Mouse (Mus musculus) forebrain, embryonic 16.5 days (tissue): ENCODE measurements around the gene Plscr3. TPM values are rescaled to one million over a fixed set of nuclear protein-coding genes. Genes with fewer than 3 reads are reported as not detected.

ENCODE experiments used
- ATAC-seq: fragments of 200-750 bp; cut with Nextera tagmentation; 2 replicates; pipeline ENCODE4 v1.8.0; 2017; ENCODE audit warnings: mild to moderate bottlenecking, moderate library complexity
- H3K27ac ChIP-seq: fragments of 300-500 bp; sonication (generic); 2 replicates; pipeline ENCODE4 v1.5.1; 2014; ENCODE audit warnings: low read length, control low read depth
- H3K27me3 ChIP-seq: fragments of 300-500 bp; sonication (generic); replicated peaks from 2 replicates; pipeline ENCODE4 v1.6.1; 2014; ENCODE audit warnings: low read length; ENCODE audit not compliant: control insufficient read depth, insufficient read depth
- H3K36me3 ChIP-seq: fragments of 300-500 bp; sonication (generic); 2 replicates; pipeline ENCODE4 v1.6.1; 2014; ENCODE audit not compliant: control insufficient read depth, insufficient read depth
- H3K4me1 ChIP-seq: fragments of 300-500 bp; sonication (generic); replicated peaks from 2 replicates; pipeline ENCODE4 v1.6.1; 2014; ENCODE audit warnings: low read length; ENCODE audit not compliant: control insufficient read depth, insufficient read depth
- H3K4me2 ChIP-seq: fragments of 300-500 bp; sonication (generic); 2 replicates; pipeline ENCODE4 v1.6.1; 2014; ENCODE audit warnings: mild to moderate bottlenecking, low read length, control low read depth
- H3K4me3 ChIP-seq: fragments of 300-500 bp; sonication (generic); replicated peaks from 2 replicates; pipeline ENCODE4 v1.5.1; 2014; ENCODE audit warnings: mild to moderate bottlenecking, low read length, control low read depth
- H3K9ac ChIP-seq: fragments of 300-500 bp; sonication (generic); replicated peaks from 2 replicates; pipeline ENCODE4 v1.6.1; 2014; ENCODE audit warnings: low read depth, low read length, control low read depth
- H3K9me3 ChIP-seq: fragments of 300-500 bp; sonication (generic); 2 replicates; pipeline ENCODE4 v1.6.1; 2016; ENCODE audit warnings: low read length; ENCODE audit not compliant: control insufficient read depth
- WGBS: fragments of 180-500 bp; shearing (Covaris S2); extraction: QIAGEN DNeasy Blood & Tissue Kit; methylation state at CpG from one replicate; pipeline ENCODE4 v1.1.7; 2014; 5-methylcytosine and 5-hydroxymethylcytosine counted together
- polyA plus RNA-seq: library from polyadenylated mRNA; unstranded; fragments of >200 nt; fragmentation: Nextera tagmentation; extraction: Ambion mirVana; gene quantifications from 2 replicates; pipeline ENCODE4 v1.2.1, GENCODE M21; 2015

Plscr3 gene
- polyA plus RNA-seq, 1 experiment from 2014 or later = 57.7 TPM

DNA sequence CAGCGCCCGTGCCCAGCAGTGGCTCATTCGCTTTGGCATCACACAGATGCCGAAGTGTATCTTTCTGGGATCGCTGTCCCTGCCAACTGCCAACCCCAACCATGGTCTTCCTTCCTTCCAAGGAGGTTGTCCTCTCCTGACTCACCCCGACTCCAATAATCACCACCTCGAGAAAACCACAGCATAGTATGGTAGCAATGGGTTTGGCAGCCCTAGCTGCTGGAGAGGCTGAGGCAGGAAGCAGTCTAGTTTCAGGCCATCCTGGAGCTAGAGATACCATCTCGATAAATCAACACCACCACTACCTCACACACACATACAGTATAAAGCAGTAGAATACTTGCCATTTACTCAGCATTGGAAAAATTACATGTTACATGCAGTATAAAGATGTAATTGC is 27.3 kb upstream of the Plscr3 start:
- H3K4me3 ChIP-seq = no peak overlapping the region
- H3K9me3 ChIP-seq = no peaks in the 10 kb centered on the region
- H3K4me2 ChIP-seq = no peak overlapping the region
- no peak overlapping the region for H3K9ac ChIP-seq
- H3K27me3 ChIP-seq = no peaks in the 10 kb centered on the region
- 92% methylated on average over 8 of the region's 8 CpGs for WGBS
- ATAC-seq = no peak
- no peak overlapping the region for H3K27ac ChIP-seq
- H3K36me3 ChIP-seq = peaks cover under 1% of the 10 kb centered on the region; the same call in 1 of the 2 replicates
- H3K4me1 ChIP-seq = no peaks in the 10 kb centered on the region

DNA sequence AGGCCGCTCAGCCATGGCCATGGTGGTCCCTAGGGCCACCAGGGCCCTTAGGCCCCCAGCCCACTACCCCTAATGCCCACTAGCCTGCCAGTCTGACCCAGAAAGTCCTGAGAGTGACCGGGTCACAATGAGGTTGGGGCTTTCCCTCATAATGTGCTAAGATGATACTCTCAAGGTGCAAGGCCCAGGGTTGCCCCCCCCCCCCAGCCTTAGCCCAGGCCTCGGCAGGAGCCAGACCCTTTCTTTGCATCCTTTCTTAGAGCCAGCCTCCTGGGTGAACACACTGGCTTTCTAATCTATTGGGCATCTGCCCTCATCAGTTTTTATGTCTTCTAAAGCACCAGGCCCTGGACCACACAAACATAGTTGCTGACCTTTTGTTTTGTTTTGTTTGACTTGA is 24.1 kb upstream of the Plscr3 start, which contains the start of gene Spem1:
Spem1 (minus strand) TSS at position 101 of the 400 bp plus-strand sequence.
- no peak for ATAC-seq
- 86% methylated on average over 3 of the region's 3 CpGs for WGBS
- H3K27me3 ChIP-seq = no peaks in the 10 kb centered on the region
- H3K4me2 ChIP-seq = no peak within 1 kb of the TSS
- H3K4me3 ChIP-seq = no peak within 1 kb of the TSS
- H3K9ac ChIP-seq = no peak within 1 kb of the TSS
- H3K9me3 ChIP-seq = no peaks in the 10 kb centered on the region
- no peaks in the 10 kb centered on the region for H3K4me1 ChIP-seq
- H3K36me3 ChIP-seq = peaks cover 19% of the 10 kb centered on the region
- no peak within 1 kb of the TSS for H3K27ac ChIP-seq

DNA sequence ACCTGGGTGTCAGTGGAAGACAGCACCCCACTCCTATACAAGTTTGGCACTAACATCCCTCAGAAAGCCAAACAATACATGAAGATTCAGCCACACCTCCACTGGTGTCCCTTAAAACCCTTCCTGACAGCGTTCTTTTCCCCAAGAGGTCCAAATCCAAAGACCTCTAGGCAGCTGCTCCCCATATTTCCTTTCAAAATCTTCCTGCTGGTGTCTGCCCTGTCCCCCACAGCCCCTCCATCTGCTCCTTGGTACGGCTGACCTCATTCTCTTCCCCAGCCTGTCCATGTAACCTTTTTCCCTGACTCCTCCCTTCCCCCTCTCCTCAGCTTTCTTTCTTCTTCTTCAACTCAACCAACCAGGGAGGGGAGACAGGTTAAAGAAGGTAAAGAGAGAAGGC is 22.7 kb upstream of the Plscr3 start:
- H3K4me2 ChIP-seq = no peak overlapping the region
- no peaks in the 10 kb centered on the region for H3K4me1 ChIP-seq
- H3K27me3 ChIP-seq = no peaks in the 10 kb centered on the region
- H3K4me3 ChIP-seq = no peak overlapping the region
- no peak overlapping the region for H3K9ac ChIP-seq
- no peaks in the 10 kb centered on the region for H3K9me3 ChIP-seq
- no peak for ATAC-seq
- no peak overlapping the region for H3K27ac ChIP-seq
- peaks cover 32% of the 10 kb centered on the region for H3K36me3 ChIP-seq
- 80% methylated on average over 2 of the region's 2 CpGs for WGBS

- no peak overlapping the region for H3K9ac ChIP-seq
- 51% methylated on average over 5 of the region's 5 CpGs for WGBS
- H3K4me2 ChIP-seq = no peak overlapping the region
- H3K9me3 ChIP-seq = no peaks in the 10 kb centered on the region
- H3K4me1 ChIP-seq = peaks cover 8% of the 10 kb centered on the region
- no peak overlapping the region for H3K27ac ChIP-seq
- no peak overlapping the region for H3K4me3 ChIP-seq
- peaks cover 39% of the 10 kb centered on the region for H3K36me3 ChIP-seq
- H3K27me3 ChIP-seq = no peaks in the 10 kb centered on the region
- no peak for ATAC-seq
Observed at GRCm38 (mm10) chr11:69828832-69829231, 17.3 kb upstream of the Plscr3 start.

DNA sequence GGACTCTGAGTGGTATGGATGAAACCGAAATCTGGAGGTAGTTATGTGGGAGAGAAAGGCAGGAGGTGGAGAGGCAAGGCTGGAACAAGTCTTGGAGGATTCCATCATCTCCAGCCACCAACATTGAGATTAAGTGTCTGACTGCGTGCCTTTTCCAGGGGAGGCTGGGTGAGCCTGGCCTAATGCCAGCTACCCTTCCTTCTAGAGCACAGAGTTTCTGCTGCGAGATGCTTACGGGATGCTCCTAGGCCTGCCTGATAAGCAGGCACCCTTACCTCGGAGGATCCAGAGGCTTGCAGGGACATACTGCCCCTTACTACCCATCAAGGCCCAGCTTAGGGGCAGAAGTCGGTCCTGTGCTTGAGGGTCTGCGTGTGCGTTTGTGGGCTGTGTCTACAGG is 12.6 kb upstream of the Plscr3 start:
- no peaks in the 10 kb centered on the region for H3K27me3 ChIP-seq
- H3K4me2 ChIP-seq = peak overlapping the region; percentile 93
- no peak for ATAC-seq
- peaks cover 7% of the 10 kb centered on the region; the same call in 1 of the 2 replicates for H3K36me3 ChIP-seq
- 54% methylated on average over 8 of the region's 8 CpGs for WGBS
- peaks cover 31% of the 10 kb centered on the region for H3K4me1 ChIP-seq
- H3K9ac ChIP-seq = peak overlapping the region; percentile 92
- no peaks in the 10 kb centered on the region for H3K9me3 ChIP-seq
- peak overlapping the region; percentile 79 for H3K4me3 ChIP-seq
- H3K27ac ChIP-seq = no peak overlapping the region

GRCm38 (mm10) chr11:69834001-69834549 is 12.1 kb upstream of the Plscr3 start:
- Histone ChIP-seq H3K4me3 (peak overlapping the region; percentile 79), H3K27me3 (no peaks in the 10 kb centered on the region), H3K4me2 (peak overlapping the region; percentile 93), H3K9ac (peak overlapping the region; percentile 92), H3K9me3 (no peaks in the 10 kb centered on the region), H3K36me3 (peaks cover 7% of the 10 kb centered on the region; the same call in 1 of the 2 replicates), H3K27ac (peak overlapping the region; percentile 23), H3K4me1 (peaks cover 35% of the 10 kb centered on the region)
- 4% methylated on average over 45 of the region's 48 CpGs for WGBS
- ATAC-seq = no peak

DNA sequence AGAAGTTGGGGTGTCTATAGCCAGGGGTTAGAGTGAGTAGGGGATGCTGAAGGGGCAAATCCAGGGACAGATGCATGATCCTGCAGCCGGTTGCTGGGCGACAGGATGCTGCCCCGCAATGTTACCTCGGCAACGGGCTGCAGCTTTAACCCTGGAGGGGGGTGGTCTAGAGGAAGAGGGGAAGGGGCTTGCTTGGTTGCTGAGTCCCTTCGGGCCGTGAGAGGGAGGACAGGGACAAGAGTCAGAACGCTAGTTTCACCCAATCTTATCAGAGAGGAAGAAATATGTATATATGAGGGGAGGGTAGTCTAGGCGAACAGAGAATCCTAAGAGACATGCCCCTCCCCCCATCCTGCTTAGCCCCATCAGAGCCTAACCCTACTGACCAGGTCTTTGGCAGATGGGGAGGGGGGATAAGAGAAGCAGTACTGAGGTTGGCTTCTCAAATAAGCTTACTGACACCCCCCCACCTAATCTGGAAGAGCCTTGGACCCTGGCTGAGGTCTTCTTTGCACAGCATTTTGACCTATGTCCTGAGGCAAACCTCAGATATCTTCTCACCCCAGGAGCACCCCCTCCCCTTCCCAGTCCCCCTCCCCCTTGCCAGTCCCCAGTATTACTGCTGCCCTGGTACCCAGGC is 10.7 kb upstream of the Plscr3 start:
- WGBS = 7% methylated on average over 9 of the region's 9 CpGs
- H3K9ac ChIP-seq = peak overlapping the region; percentile 92

DNA sequence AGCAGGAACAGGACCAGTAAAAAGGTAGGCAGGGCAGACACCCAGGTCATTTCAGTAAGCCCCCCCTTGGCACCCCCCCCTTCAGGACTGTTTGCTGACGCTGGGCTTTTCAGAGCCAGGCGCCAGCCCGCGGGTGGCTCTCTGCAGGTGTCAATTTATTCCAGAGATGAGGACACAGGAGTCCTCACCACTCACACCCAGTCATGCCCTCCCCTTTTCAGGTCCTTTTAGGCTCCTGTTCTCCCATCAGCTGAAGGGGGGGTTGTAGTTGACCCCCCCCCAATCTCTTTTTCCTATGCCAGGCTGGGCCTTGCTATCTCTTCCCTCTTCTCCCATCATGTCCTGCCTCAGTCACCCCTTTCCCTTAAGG is 10.2 kb upstream of the Plscr3 start:
- 4% methylated on average over 4 of the region's 4 CpGs for WGBS
- peaks cover 41% of the 10 kb centered on the region for H3K4me1 ChIP-seq
- ATAC-seq = no peak

More for the DNA sequence above, 10.7 kb upstream of the Plscr3 start:
- H3K9me3 ChIP-seq = no peaks in the 10 kb centered on the region
- H3K4me2 ChIP-seq = peak overlapping the region; percentile 93
- peak overlapping the region; percentile 79 for H3K4me3 ChIP-seq
- peaks cover 7% of the 10 kb centered on the region; the same call in 1 of the 2 replicates for H3K36me3 ChIP-seq
- no peaks in the 10 kb centered on the region for H3K27me3 ChIP-seq
- peaks cover 41% of the 10 kb centered on the region for H3K4me1 ChIP-seq
- no peak for ATAC-seq
- H3K27ac ChIP-seq = peak overlapping the region; percentile 39; the same call in 1 of the 2 replicates

GRCm38 (mm10) chr11:69836703-69837576 is 9.2 kb upstream of the Plscr3 start:
- ATAC-seq = no peak; the same call in 1 of the 2 replicates
- H3K9me3 ChIP-seq = no peaks in the 10 kb centered on the region
- H3K27ac ChIP-seq = peak overlapping the region; percentile 90
- peak overlapping the region; percentile 79 for H3K4me3 ChIP-seq
- H3K27me3 ChIP-seq = no peaks in the 10 kb centered on the region
- under 1% methylated on average over 43 of the region's 52 CpGs for WGBS
- H3K9ac ChIP-seq = peak overlapping the region; percentile 92
- H3K4me2 ChIP-seq = peak overlapping the region; percentile 93
- peaks cover 7% of the 10 kb centered on the region; the same call in 1 of the 2 replicates for H3K36me3 ChIP-seq
- H3K4me1 ChIP-seq = peaks cover 41% of the 10 kb centered on the region

More for the DNA sequence above, 10.2 kb upstream of the Plscr3 start:
- peak overlapping the region; percentile 92 for H3K9ac ChIP-seq
- peak overlapping the region; percentile 93 for H3K4me2 ChIP-seq
- peaks cover 7% of the 10 kb centered on the region; the same call in 1 of the 2 replicates for H3K36me3 ChIP-seq
- H3K4me3 ChIP-seq = peak overlapping the region; percentile 79
- H3K9me3 ChIP-seq = no peaks in the 10 kb centered on the region
- H3K27ac ChIP-seq = peak overlapping the region; percentile 90
- no peaks in the 10 kb centered on the region for H3K27me3 ChIP-seq
